ENCODE assay signal across 20 mouse cellular contexts in genomic region chr5:150412750-150413450, GRCm38 (mm10).
"Had no signal": no experiment of that assay in that cellular context is flagged by ENCODE, and none has a peak within 500 bp of the region (broad histone marks: within the 10 kb centered on the region; RNA-seq: fewer than 3 reads in every experiment).

No protein-coding gene starts in this region.

- ATAC-seq: intestine, embryonic 16.5 days; midbrain, embryonic 13.5 days; midbrain, embryonic 16.5 days had no signal

- H3K9me3 ChIP-seq: liver, embryonic 13.5 days had no signal

- H3K27me3 ChIP-seq: limb, embryonic 12.5 days; limb, embryonic 15.5 days; liver, embryonic 13.5 days; midbrain, embryonic 13.5 days; neural tube, embryonic 12.5 days; neural tube, embryonic 15.5 days had no signal

- H3K27ac ChIP-seq: limb, embryonic 12.5 days; limb, embryonic 15.5 days; liver, embryonic 13.5 days; midbrain, embryonic 10.5 days; midbrain, embryonic 13.5 days; neural tube, embryonic 12.5 days; neural tube, embryonic 15.5 days had no signal

- H3K4me3 ChIP-seq: limb, embryonic 12.5 days; limb, embryonic 15.5 days; liver, embryonic 13.5 days; midbrain, embryonic 10.5 days; midbrain, embryonic 13.5 days; myocyte; neural tube, embryonic 12.5 days; neural tube, embryonic 15.5 days had no signal

- DNase-seq: kidney, adult 18-20 months; kidney, adult 9 months; kidney, postnatal 14 days; kidney, postnatal 4 days; left cerebral cortex, postnatal 4 days; liver, embryonic 13.5 days; lung, adult 2 months; lung, postnatal 14 days; lung, postnatal 4 days; retina, postnatal 1 day; thymus, postnatal 25 days had no signal

- H3K4me1 ChIP-seq: midbrain, embryonic 13.5 days had no signal

- H3K9ac ChIP-seq: limb, embryonic 12.5 days; limb, embryonic 15.5 days; liver, embryonic 13.5 days; midbrain, embryonic 13.5 days; neural tube, embryonic 12.5 days; neural tube, embryonic 15.5 days had no signal

- H3K4me2 ChIP-seq: limb, embryonic 12.5 days; limb, embryonic 15.5 days; liver, embryonic 13.5 days; midbrain, embryonic 13.5 days; neural tube, embryonic 12.5 days; neural tube, embryonic 15.5 days had no signal
